Mouse (Mus musculus) heart, adult 2 months (tissue): ENCODE results near the gene Srprb. TPM values are rescaled to one million over a fixed set of nuclear protein-coding genes. Genes with fewer than 3 reads are reported as not detected.

Experiments used
- DNase-seq, 2 experiments: peaks; one replicate each; pipeline ENCODE4 v3.0.0; 2021
- H3K27ac ChIP-seq: fragments of 200-600 bp; 2 replicates; pipeline ENCODE4 v1.8.1; 2022
- H3K27me3 ChIP-seq: fragments of 200-500 bp; 2 replicates; pipeline ENCODE4 v1.6.1; 2012; ENCODE audit warnings: mild to moderate bottlenecking, low read length, inconsistent platforms, mixed read lengths; ENCODE audit not compliant: control insufficient read depth, insufficient read depth
- H3K36me3 ChIP-seq: fragments of 200-500 bp; 2 replicates; pipeline ENCODE4 v1.6.1; 2012; ENCODE audit warnings: low read length, inconsistent platforms; ENCODE audit not compliant: control insufficient read depth, insufficient read depth
- H3K4me1 ChIP-seq: fragments of 200-500 bp; 2 replicates; pipeline ENCODE4 v1.6.1; 2011; ENCODE audit warnings: low read length; ENCODE audit not compliant: control insufficient read depth, insufficient read depth
- H3K4me3 ChIP-seq: fragments of 200-600 bp; 2 replicates; pipeline ENCODE4 v1.8.1; 2022
- H3K79me2 ChIP-seq: fragments of 200-500 bp; replicated peaks from 2 replicates; pipeline ENCODE4 v1.6.1; 2012; ENCODE audit warnings: mild to moderate bottlenecking, inconsistent platforms, low read length, moderate library complexity, mixed read lengths; ENCODE audit not compliant: control insufficient read depth, insufficient read depth
- H3K9ac ChIP-seq: fragments of 200-500 bp; 2 replicates; pipeline ENCODE4 v1.6.1; 2012; ENCODE audit warnings: low read depth, mild to moderate bottlenecking, control low read depth, inconsistent platforms, low read length, mixed read lengths
- CTCF ChIP-seq: fragments of 200-600 bp; IDR thresholded peaks from 2 replicates; pipeline ENCODE4 v1.8.1; 2022; ENCODE audit warnings: antibody characterized with exemption, mild to moderate bottlenecking, moderate library complexity
- EP300 ChIP-seq: fragments of 200-500 bp; IDR thresholded peaks from 2 replicates; pipeline ENCODE4 v1.6.1; 2011; ENCODE audit warnings: low read depth, low read length, control low read depth; ENCODE audit not compliant: insufficient read depth
- POLR2A ChIP-seq: fragments of 200-500 bp; IDR thresholded peaks from 2 replicates; pipeline ENCODE4 v1.6.1; 2011; ENCODE audit warnings: mild to moderate bottlenecking, low read depth, low read length, control low read depth; ENCODE audit not compliant: insufficient read depth
- WGBS: fragments of 180-500 bp; shearing (Covaris S2); methylation state at CpG from one replicate; pipeline ENCODE4 v1.1.7; 2018; 5-methylcytosine and 5-hydroxymethylcytosine counted together
- intact Hi-C: fragments of 180-260 bp; cut with DNase I; formaldehyde crosslinking; loops from one replicate; pipeline ENCODE4 v1.15.1; 2025
- polyA plus RNA-seq: library from polyadenylated mRNA; depleted of rRNA; stranded (reverse); fragments of >200 nt; gene quantifications from 2 replicates; pipeline ENCODE4 v1.2.3, GENCODE M21; 2012; rRNA removed
- total RNA-seq, 2 experiments: library from RNA; stranded (reverse); gene quantifications; 2 replicates each; pipeline ENCODE4 v1.2.3; 2021

Gene Srprb
- total and polyA plus RNA-seq, 3 experiments, result 19.4 to 31.0 (median 19.8) TPM

DNA sequence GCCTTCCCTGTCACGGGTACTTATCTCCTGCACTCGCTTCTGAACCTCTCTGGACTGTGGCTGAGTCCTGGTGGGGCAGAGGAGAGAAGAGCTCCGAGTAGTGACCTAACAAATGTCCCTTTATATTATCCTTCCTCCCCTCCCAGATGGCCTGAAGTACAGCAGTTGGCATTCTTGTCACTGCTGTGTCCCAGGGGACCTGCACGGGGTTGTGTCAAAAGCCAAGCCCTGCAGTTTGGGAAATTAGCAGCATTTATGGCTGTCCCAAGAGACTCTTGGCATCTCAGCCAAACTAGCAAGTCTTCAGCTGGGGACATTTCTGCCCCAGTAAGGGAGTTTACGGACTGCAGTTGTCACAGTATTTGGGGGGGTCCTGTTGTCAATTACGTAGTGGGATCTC, 62.5 kb downstream of the Srprb start:
- H3K27ac ChIP-seq, result no peak overlapping the region
- H3K4me1 ChIP-seq, result peaks cover 2% of the 10 kb centered on the region; the same call in 1 of the 2 replicates
- no peaks in the 10 kb centered on the region for H3K79me2 ChIP-seq
- no peak overlapping the region for H3K4me3 ChIP-seq
- H3K27me3 ChIP-seq, result no peaks in the 10 kb centered on the region
- intact Hi-C loops, result no loop called here
- no peak overlapping the region for H3K9ac ChIP-seq
- DNase-seq, result no peak
- 66% methylated on average over 6 of the region's 6 CpGs for WGBS
- TF ChIP-seq CTCF (no peak), EP300 (no peak), POLR2A (no peak)
- H3K36me3 ChIP-seq, result no peaks in the 10 kb centered on the region

Other genes starting within 250 kb of the Srprb start
- gene Slco2a1, start 213.4 kb downstream of the Srprb start, total RNA-seq, result 1 to 10 TPM; 3.6 to 4.7 TPM
- gene Slco2a1, start 213.4 kb downstream of the Srprb start, polyA plus RNA-seq, result 4.4 and 4.8 TPM in 2 replicates
- 1 to 10 TPM; 1.4 to 1.6 TPM for gene Rab6b, start 90.3 kb downstream of the Srprb start, total RNA-seq
- gene Rab6b, start 90.3 kb downstream of the Srprb start, polyA plus RNA-seq, result 0.76 and 6.9 TPM in 2 replicates
- gene Gm20425, start 28.2 kb upstream of the Srprb start, total RNA-seq, result 1 to 10 TPM; 5.5 to 7.0 TPM
- not detected in 2 replicates for gene Gm20425, start 28.2 kb upstream of the Srprb start, polyA plus RNA-seq
- 10 to 100 TPM; 41.2 to 47.8 TPM for gene Trf, start 28.3 kb upstream of the Srprb start, total RNA-seq
- 52.9 and 87.2 TPM in 2 replicates for gene Trf, start 28.3 kb upstream of the Srprb start, polyA plus RNA-seq
- under 1 TPM in 1 of 2 experiments, not detected in 1; 0.16 TPM for gene 1300017J02Rik, start 102.9 kb upstream of the Srprb start, total RNA-seq
- gene 1300017J02Rik, start 102.9 kb upstream of the Srprb start, polyA plus RNA-seq, result 0.18 TPM in 1 of 2 replicates, not detected in the other
- gene Topbp1, start 103.1 kb upstream of the Srprb start, total RNA-seq, result 10 to 100 TPM in 1 of 2 experiments, 1 to 10 TPM in 1; 7.6 to 12.2 TPM
- gene Topbp1, start 103.1 kb upstream of the Srprb start, polyA plus RNA-seq, result 4.1 and 6.8 TPM in 2 replicates
- 100 to 1,000 TPM; 121 to 143 TPM for gene Cdv3, start 163.7 kb upstream of the Srprb start, total RNA-seq
- 26.5 and 51.2 TPM in 2 replicates for gene Cdv3, start 163.7 kb upstream of the Srprb start, polyA plus RNA-seq